Mouse (Mus musculus) megakaryocyte, embryonic 14.5 days (primary cell): ENCODE measurements around the gene AC129217.1.

Experiments used
- FLI1 ChIP-seq: IDR thresholded peaks from 2 replicates; pipeline ENCODE4 v1.6.1; 2012; ENCODE audit warnings: low read length, inconsistent platforms, mixed read lengths
- GATA1 ChIP-seq: IDR thresholded peaks from 3 replicates; pipeline ENCODE4 v1.6.1; 2012; ENCODE audit warnings: mixed read lengths, low read length, inconsistent platforms, borderline replicate concordance

DNA sequence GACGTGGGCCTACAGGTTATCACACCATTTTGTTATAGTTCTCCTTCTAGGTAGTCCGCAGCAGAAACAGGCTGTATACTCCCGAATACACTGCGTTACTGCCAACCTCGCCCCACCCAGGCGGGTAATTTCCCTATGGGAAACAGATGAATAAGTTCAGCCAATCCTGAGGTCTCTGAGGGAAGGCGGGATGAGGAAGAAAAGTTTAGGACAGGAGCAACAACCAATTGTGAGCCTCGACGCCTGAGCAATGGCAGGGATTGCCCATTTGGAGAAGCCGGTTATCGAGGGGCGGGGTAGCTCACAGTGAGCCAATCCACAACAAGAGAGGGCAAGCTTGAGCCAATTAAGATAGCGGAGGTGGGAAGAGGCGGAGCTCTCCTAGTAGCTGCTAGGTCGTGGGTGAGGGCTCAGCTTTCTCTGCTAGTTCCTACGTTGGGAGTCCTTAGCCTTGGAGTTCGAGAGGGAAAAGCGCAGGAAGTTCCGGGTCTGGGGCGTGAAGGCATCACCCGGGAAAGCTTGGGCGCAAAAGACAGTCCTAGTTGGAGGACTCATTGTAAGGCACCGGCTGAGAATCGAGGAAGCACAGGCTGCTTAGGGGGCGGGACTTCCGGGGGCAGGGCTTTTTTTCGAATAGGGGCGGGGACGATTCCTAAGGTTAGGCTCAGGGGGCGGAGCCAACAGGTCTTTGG is 27.3 kb upstream of the AC129217.1 start, which contains the start of gene Zbtb3:
- TF ChIP-seq FLI1 (no peak), GATA1 (no peak)
